Mouse (Mus musculus) left cerebral cortex, adult 2 months (tissue): Measurements from ENCODE around the gene Rapsn. TPM values are rescaled to one million over a fixed set of nuclear protein-coding genes. Genes with fewer than 3 reads are reported as not detected.
A peak's percentile ranks its signal among the peaks of the same experiment; 100 is the strongest.

Experiments used
- DNase-seq, 2 experiments: peaks; one replicate each; pipeline ENCODE4 v3.0.0; 2021 to 2022; ENCODE audit warnings: low spot score in 2 of 2, mixed read lengths in 1 of 2; ENCODE audit errors: extremely low spot score in 1 of 2
- H3K27ac ChIP-seq: fragments of 200-600 bp; 2 replicates; pipeline ENCODE4 v1.8.1; 2022
- H3K4me3 ChIP-seq: fragments of 200-600 bp; 2 replicates; pipeline ENCODE4 v1.8.1; 2022
- CTCF ChIP-seq: fragments of 200-600 bp; IDR thresholded peaks from 2 replicates; pipeline ENCODE4 v1.8.1; 2022; ENCODE audit warnings: antibody characterized with exemption, mild to moderate bottlenecking, moderate library complexity
- intact Hi-C: fragments of 180-260 bp; cut with DNase I; formaldehyde crosslinking; loops from one replicate; pipeline ENCODE4 v1.15.1; 2025
- total RNA-seq, 2 experiments: library from RNA; stranded (reverse); gene quantifications; 2 replicates each; pipeline ENCODE4 v1.2.3; 2021

Gene Rapsn
- total RNA-seq, 2 experiments from 2014 or later: 0.44 to 0.57 TPM

DNA sequence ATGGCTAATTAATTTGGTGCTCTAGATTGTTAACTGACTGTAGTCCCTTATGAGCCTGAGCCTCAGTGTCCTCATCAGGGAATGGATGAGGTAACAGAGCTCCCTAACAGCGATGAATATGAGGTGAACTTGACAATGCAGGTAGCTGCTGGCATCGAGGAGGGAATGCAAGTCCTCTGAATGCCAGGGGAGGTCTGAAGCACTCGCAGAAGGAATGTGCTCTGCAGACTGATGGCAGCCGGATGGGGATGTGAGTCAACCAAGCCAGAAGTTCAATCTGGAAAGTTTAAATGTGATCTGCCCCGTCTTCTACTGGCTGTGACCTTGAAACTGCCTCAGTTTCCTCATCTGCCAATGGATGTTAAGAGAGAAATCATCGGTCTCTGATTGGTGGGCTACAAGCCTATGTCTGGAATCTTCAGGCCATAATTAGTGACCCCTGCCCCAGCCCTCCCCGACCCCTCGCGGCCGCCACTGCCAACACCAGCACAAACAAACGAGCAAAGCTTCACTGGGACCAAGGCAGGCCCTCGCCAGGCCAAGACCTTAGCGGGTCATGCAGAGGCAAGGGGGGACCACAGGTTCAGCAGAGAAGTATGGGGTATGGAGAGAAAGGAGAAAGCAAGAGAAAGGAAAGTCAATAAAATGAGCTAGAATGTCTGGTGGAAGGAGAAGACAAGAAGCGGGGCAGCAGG is 34.0 kb downstream of the Rapsn start:
- DNase-seq: no peak
- peak overlapping the region; percentile 80 for H3K27ac ChIP-seq
- intact Hi-C loops: no loop called here
- no peak for TF ChIP-seq CTCF
- H3K4me3 ChIP-seq: peak overlapping the region; percentile 89

DNA sequence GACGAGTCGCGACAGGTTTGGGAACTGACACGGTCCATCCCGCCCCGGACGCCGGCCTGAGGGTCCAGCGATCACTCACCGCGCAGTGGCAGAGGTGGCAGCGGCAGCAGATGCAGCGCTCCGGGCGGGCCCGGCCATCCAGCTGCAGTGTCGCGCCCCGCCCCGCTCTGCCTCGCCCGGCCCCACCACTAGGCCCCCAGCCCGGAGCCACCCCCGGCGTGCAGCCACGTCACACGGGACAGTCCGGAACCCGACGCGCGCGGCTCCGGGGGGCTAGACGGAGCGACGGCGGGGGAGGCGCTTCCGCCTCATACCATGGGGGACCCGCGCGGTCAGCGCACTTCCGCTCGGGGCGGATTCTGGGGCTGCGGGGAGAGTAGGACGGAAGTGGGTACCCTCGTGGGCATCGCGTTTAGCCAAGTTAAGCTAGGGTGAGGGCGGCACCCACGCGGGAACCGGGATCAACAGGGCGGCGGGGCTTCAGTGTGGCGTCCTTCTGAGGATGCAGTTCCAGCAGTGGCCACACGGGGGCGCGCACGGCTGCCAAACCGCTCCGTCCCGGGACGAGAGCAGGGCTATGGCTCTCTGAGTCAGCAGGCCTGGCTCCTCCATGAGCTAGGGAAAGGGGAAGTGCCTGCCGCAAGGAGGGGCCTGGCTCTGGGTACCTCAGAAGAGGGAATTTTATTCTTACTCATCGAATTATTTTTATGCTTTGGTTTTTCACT is 34.8 kb downstream of the Rapsn start, which contains the start of gene Slc39a13:
Gene Slc39a13 (minus strand): TSS at position 342 of the 725 bp plus-strand sequence.
- no peak; the same call in none of the 2 replicates for TF ChIP-seq CTCF
- H3K27ac ChIP-seq: peak within 1 kb of the TSS; percentile 80
- intact Hi-C loops: loop anchor here (1.0 to 5.0 kb wide), 3 partner anchors 31 to 877 kb away; partner anchors contain the start of genes Acp2, Gm9821 and Nr1h3
- DNase-seq: peak; percentile 95 to 97
- H3K4me3 ChIP-seq: peak within 1 kb of the TSS; percentile 89

DNA sequence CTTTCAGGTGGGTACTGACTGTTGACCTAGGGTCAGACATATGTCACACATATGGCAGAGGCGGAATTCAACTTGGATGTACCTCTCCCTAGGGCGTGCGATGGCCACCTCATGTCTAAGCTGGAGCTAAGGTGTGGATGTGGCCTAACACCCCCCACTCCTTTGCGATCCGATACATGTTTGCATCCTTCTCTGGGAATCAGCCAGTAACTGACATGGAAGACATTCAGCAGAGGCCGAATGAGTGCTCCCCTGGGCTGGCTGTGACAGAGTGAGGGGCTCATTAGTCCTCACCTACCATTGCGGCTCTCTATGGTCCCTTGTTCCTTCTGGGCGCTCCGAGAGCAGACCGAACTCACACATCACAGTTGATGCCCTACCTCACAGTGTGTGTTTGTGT is 35.6 kb downstream of the Rapsn start:
- intact Hi-C loops: loop anchor here (5.0 kb wide), 1 partner anchor 876 kb away; the partner anchor contains the start of gene Gm9821
- TF ChIP-seq CTCF: no peak
- H3K4me3 ChIP-seq: peak overlapping the region; percentile 89
- DNase-seq: no peak
- peak overlapping the region; percentile 80 for H3K27ac ChIP-seq

DNA sequence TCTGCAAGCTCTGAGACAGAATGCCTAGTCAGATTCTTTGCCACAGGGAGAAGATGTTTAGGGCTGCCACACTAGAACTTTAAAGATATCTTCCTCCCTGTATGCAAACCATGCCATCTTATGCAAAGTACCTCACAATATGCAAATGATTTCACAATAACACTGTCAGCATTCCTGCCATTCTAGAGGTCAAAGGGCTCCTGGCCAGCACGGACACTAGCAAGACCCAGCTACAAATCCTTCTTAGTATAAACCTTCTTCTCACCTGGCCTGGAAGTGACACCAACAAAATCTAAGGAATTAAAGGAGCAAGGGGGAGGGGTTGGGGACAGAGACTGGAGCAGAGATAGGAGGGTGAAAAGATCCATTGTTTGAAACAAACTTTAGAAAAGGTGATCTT is 36.7 kb downstream of the Rapsn start:
- no peak for TF ChIP-seq CTCF
- DNase-seq: no peak
- H3K27ac ChIP-seq: no peak overlapping the region
- intact Hi-C loops: loop anchor here (5.0 kb wide), 1 partner anchor 875 kb away; the partner anchor contains the start of gene Gm9821
- no peak overlapping the region for H3K4me3 ChIP-seq

GRCm38 (mm10) chr2:91077957-91078313 is 42.5 kb downstream of the Rapsn start:
- Histone ChIP-seq H3K27ac (no peak overlapping the region), H3K4me3 (no peak overlapping the region)
- no peak for TF ChIP-seq CTCF
- DNase-seq: no peak
- intact Hi-C loops: no loop called here

DNA sequence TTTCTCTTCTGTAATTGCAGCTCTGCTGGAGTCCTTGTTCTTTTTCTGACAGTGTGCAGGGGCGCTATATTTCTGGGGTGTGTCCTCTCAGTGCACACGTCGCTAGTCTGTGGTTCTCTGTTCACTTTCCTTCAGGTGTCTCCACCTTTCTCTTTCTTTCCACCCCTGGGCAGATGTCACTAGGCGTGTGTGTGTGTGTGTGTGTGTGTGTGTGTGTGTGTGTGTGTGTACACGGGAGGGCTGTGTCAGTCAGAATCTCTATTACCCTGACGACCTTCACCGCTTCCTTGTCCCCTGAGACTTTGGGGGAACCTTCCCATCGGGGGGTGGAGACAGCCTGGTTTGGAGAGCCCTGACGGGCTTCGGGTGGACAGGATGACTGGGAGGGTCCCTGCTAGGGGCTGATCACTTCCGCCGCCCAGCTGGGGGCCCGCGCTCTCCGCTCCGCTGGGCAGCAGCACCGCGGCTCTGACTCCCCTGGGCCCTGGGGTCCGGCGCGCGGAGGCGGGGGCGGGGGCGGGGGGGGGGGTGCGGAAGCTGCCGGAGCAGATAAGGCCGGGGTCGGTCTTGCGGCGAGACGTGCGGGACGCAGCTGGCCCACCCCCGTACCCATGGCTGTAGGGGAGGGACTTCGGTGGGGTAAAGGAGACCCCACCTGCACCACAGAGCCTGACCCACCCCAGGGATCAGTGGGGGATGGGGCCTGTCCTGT is 43.0 kb downstream of the Rapsn start:
- no peak overlapping the region for H3K27ac ChIP-seq
- TF ChIP-seq CTCF: no peak
- intact Hi-C loops: no loop called here
- DNase-seq: no peak
- H3K4me3 ChIP-seq: peak overlapping the region; percentile 46

DNA sequence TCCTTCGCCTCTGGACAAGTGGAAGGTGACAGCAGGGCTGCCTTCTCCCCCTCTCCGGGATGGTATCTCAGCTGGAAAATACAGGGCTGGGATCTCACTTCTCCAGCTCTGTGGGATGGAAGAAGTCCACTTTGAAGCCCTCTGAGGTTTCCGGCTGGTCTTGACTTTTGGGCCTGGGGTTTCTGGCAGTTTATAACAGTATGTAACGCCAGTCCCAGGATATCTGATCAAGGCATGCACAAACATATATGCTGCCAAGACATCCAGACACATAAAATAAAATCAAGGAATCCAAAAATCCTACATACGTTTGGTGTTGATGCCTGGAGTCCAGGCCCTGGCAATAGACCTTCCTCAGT is 43.6 kb downstream of the Rapsn start:
- Histone ChIP-seq H3K4me3 (peak overlapping the region; percentile 46), H3K27ac (no peak overlapping the region)
- TF ChIP-seq CTCF: no peak
- intact Hi-C loops: no loop called here
- no peak for DNase-seq

DNA sequence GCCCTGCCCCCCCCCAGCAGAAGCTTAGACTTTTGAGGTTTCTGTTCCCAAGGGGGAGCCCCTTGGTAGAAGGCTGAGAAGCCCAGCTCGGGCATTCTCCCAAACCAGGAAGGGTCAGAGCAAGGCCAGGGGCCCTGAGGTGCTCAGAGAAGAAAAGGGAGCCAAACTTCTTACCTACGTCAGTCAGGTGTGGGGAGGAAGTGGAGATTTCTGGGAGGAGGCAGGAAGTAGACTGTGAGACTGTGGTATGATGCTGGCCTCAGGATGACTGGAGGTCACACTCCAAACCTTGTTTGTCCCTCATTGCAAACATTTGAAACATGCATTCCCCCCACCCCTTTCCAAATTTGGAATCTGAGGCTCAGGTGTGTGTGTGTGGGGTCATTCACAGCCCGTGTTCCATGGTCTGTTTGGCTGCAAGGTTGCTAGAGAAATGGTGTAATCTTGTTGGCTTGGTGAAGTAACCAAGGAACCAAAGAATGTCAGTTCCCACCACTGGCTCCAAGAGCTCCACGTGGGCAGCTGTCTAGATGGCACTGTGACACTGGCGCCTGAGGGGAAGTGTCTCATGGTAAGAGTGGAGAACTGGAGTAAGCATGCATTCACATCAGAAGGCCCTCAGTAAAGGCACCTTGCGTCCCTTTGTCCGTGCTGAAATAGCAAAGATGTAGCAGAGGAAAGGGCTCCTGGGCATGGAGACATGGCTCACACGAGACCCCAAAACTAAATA is 45.5 kb downstream of the Rapsn start:
- H3K27ac ChIP-seq: no peak overlapping the region
- intact Hi-C loops: no loop called here

GRCm38 (mm10) chr2:91081775-91082695 is 46.6 kb downstream of the Rapsn start, which contains the start of gene Spi1:
TSS of gene Spi1 (plus strand) at chr2:91082390.
- peak within 1 kb of the TSS; percentile 57 for H3K27ac ChIP-seq
- no peak within 1 kb of the TSS for H3K4me3 ChIP-seq
- intact Hi-C loops: no loop called here
- DNase-seq: no peak
- no peak for TF ChIP-seq CTCF

More for the DNA sequence above, 45.5 kb downstream of the Rapsn start:
- no peak for TF ChIP-seq CTCF
- DNase-seq: no peak
- no peak overlapping the region for H3K4me3 ChIP-seq

GRCm38 (mm10) chr2:91082844-91083243 is 47.4 kb downstream of the Rapsn start:
- Histone ChIP-seq H3K27ac (peak overlapping the region; percentile 57), H3K4me3 (no peak overlapping the region)
- intact Hi-C loops: no loop called here
- TF ChIP-seq CTCF: no peak
- no peak for DNase-seq
